Mouse (Mus musculus) lung, postnatal 0 days (tissue): ENCODE results near the gene Wnt4. TPM values are rescaled to one million over a fixed set of nuclear protein-coding genes. Genes with fewer than 3 reads are reported as not detected.

Experiments
- ATAC-seq: fragments of 200-750 bp; cut with Nextera tagmentation; 2 replicates; pipeline ENCODE4 v1.8.0; 2017; ENCODE audit warnings: moderate library complexity
- DNase-seq: peaks from one replicate; pipeline ENCODE4 v3.0.0-alpha.2; 2016; ENCODE audit warnings: low spot score
- H3K27ac ChIP-seq: fragments of 300-500 bp; sonication (generic); 2 replicates; pipeline ENCODE4 v1.5.1; 2014; ENCODE audit warnings: antibody characterized with exemption, mild to moderate bottlenecking, low read length, mixed read lengths
- H3K27me3 ChIP-seq: fragments of 300-500 bp; sonication (generic); replicated peaks from 2 replicates; pipeline ENCODE4 v1.6.1; 2014; ENCODE audit warnings: low read length, mixed read lengths; ENCODE audit not compliant: insufficient read depth
- H3K36me3 ChIP-seq: fragments of 300-500 bp; sonication (generic); 2 replicates; pipeline ENCODE4 v1.6.1; 2014; ENCODE audit warnings: low read length, mixed read lengths; ENCODE audit not compliant: insufficient read depth
- H3K4me1 ChIP-seq: fragments of 300-500 bp; sonication (generic); 2 replicates; pipeline ENCODE4 v1.6.1; 2014; ENCODE audit warnings: antibody characterized with exemption, low read depth, low read length, mixed read lengths; ENCODE audit not compliant: insufficient read depth
- H3K4me2 ChIP-seq: fragments of 300-500 bp; sonication (generic); replicated peaks from 2 replicates; pipeline ENCODE4 v1.6.1; 2014; ENCODE audit warnings: low read depth, mild to moderate bottlenecking, low read length, moderate library complexity, mixed read lengths
- H3K4me3 ChIP-seq: fragments of 300-500 bp; sonication (generic); 2 replicates; pipeline ENCODE4 v1.5.1; 2014; ENCODE audit warnings: low read depth, low read length
- H3K9ac ChIP-seq: fragments of 300-500 bp; sonication (generic); replicated peaks from 2 replicates; pipeline ENCODE4 v1.6.1; 2014; ENCODE audit warnings: low read depth, mild to moderate bottlenecking
- H3K9me3 ChIP-seq: fragments of 300-500 bp; sonication (generic); 2 replicates; pipeline ENCODE4 v1.6.1; 2016; ENCODE audit warnings: low read length, mixed read lengths
- CTCF ChIP-seq: IDR thresholded peaks from 2 replicates; pipeline ENCODE4 v1.5.1; 2016; ENCODE audit warnings: antibody characterized with exemption, mild to moderate bottlenecking
- EP300 ChIP-seq: IDR thresholded peaks from 2 replicates; pipeline ENCODE4 v1.6.1; 2016; ENCODE audit warnings: antibody characterized with exemption, mild to moderate bottlenecking, control low read depth
- WGBS: fragments of 180-500 bp; shearing (Covaris S2); extraction: QIAGEN DNeasy Blood & Tissue Kit; methylation state at CpG from one replicate; pipeline ENCODE4 v1.1.7; 2014; 5-methylcytosine and 5-hydroxymethylcytosine counted together
- polyA plus RNA-seq: library from polyadenylated mRNA; unstranded; fragments of >200 nt; fragmentation: Nextera tagmentation; extraction: Ambion mirVana; gene quantifications from 2 replicates; pipeline ENCODE4 v1.2.1, GENCODE M21; 2015

The Wnt4 gene
- polyA plus RNA-seq, 1 experiment from 2014 or later: 2.1 TPM

- TF ChIP-seq CTCF: no peak
- TF ChIP-seq EP300: no peak
- ATAC-seq (no peak), DNase-seq (no peak)
- Histone ChIP-seq H3K27me3 (no peaks in the 10 kb centered on the region), H3K4me2 (no peak overlapping the region), H3K4me3 (no peak overlapping the region), H3K9me3 (no peaks in the 10 kb centered on the region), H3K4me1 (no peaks in the 10 kb centered on the region), H3K36me3 (no peaks in the 10 kb centered on the region), H3K27ac (no peak overlapping the region), H3K9ac (no peak overlapping the region)
- WGBS: 61% methylated on average over 13 of the region's 13 CpGs
These were observed 13.2 kb upstream of the Wnt4 start for GRCm38 (mm10) chr4:137264066-137264465.

DNA sequence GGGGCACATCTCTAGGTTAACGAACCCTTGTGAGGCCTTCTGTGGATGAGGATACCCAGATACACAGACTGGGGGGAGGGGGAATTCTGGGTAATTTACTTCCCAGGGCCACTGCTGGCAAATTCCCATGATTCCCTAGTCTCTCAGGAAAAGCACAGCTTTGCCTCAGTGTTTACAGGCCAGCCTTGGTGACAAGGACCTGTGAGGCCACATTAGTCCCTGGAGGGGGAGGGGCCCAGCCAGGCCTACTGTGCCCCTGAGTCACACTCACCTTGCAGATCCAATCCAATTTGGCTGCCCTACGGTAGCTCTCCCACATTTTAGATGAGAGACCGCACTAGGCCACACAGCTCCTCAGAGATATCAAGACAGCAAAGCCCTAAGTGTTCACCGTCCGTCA lies 12.2 kb upstream of the Wnt4 start:
- Histone ChIP-seq H3K9ac (no peak overlapping the region), H3K4me2 (no peak overlapping the region), H3K4me3 (no peak overlapping the region), H3K4me1 (no peaks in the 10 kb centered on the region), H3K9me3 (no peaks in the 10 kb centered on the region), H3K27ac (no peak overlapping the region), H3K36me3 (no peaks in the 10 kb centered on the region), H3K27me3 (no peaks in the 10 kb centered on the region)
- DNase-seq (no peak), ATAC-seq (no peak)
- WGBS: 87% methylated on average over 5 of the region's 5 CpGs
- no peak for TF ChIP-seq CTCF
- TF ChIP-seq EP300: no peak

GRCm38 (mm10) chr4:137268541-137268940 lies 8.7 kb upstream of the Wnt4 start:
- Histone ChIP-seq H3K9me3 (no peaks in the 10 kb centered on the region), H3K4me1 (no peaks in the 10 kb centered on the region), H3K4me2 (no peak overlapping the region), H3K27ac (no peak overlapping the region), H3K27me3 (no peaks in the 10 kb centered on the region), H3K9ac (no peak overlapping the region), H3K4me3 (no peak overlapping the region), H3K36me3 (no peaks in the 10 kb centered on the region)
- WGBS: 70% methylated on average over 8 of the region's 8 CpGs
- ATAC-seq: no peak
- DNase-seq: no peak
- TF ChIP-seq CTCF (no peak), EP300 (no peak)

DNA sequence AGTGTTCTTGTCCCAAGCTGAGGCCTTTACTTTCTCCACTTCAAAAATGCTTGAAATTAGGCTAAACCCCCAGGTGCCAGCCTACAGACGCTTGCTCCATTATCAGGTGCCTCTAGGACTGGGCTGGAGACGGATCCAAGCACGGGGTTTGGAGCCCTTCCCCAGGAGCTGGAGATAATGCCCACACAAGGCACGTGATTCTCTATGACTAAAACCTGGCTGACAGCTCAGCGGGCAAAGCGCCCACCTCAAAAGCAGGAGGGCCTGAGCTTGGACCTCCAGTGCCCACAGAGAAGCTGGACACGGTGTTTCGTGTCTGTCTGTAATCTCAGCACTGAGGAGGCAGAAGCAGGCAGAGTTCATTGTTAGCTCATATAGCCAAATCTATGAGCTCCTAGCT lies 5.4 kb upstream of the Wnt4 start:
- Histone ChIP-seq H3K27me3 (peaks cover 14% of the 10 kb centered on the region), H3K4me1 (no peaks in the 10 kb centered on the region), H3K9ac (no peak overlapping the region), H3K9me3 (no peaks in the 10 kb centered on the region), H3K36me3 (no peaks in the 10 kb centered on the region), H3K4me2 (no peak overlapping the region), H3K4me3 (no peak overlapping the region), H3K27ac (no peak overlapping the region)
- DNase-seq (no peak), ATAC-seq (no peak)
- TF ChIP-seq EP300 (no peak), CTCF (no peak)
- WGBS: 62% methylated on average over 8 of the region's 8 CpGs

GRCm38 (mm10) chr4:137274304-137274703 lies 3.0 kb upstream of the Wnt4 start:
- 10% methylated on average over 6 of the region's 6 CpGs for WGBS
- TF ChIP-seq CTCF (no peak), EP300 (no peak)
- Histone ChIP-seq H3K9me3 (no peaks in the 10 kb centered on the region), H3K4me1 (no peaks in the 10 kb centered on the region), H3K4me2 (no peak overlapping the region), H3K9ac (no peak overlapping the region), H3K36me3 (no peaks in the 10 kb centered on the region), H3K4me3 (no peak overlapping the region), H3K27me3 (peaks cover 34% of the 10 kb centered on the region), H3K27ac (no peak overlapping the region)
- ATAC-seq: no peak
- DNase-seq: no peak

GRCm38 (mm10) chr4:137276443-137277165 lies 685 bp upstream of the Wnt4 start:
- H3K9ac ChIP-seq: no peak overlapping the region
- H3K9me3 ChIP-seq: no peaks in the 10 kb centered on the region
- ATAC-seq (peak; percentile 25), DNase-seq (no peak)
- H3K4me2 ChIP-seq: peak overlapping the region; percentile 75
- H3K27ac ChIP-seq: no peak overlapping the region
- H3K36me3 ChIP-seq: no peaks in the 10 kb centered on the region
- WGBS: 4% methylated on average over 33 of the region's 46 CpGs
- H3K27me3 ChIP-seq: peaks cover 56% of the 10 kb centered on the region
- TF ChIP-seq CTCF (no peak), EP300 (no peak)
- peak overlapping the region; percentile 41 for H3K4me3 ChIP-seq
- no peaks in the 10 kb centered on the region for H3K4me1 ChIP-seq
